In genomic region chr5:38781813-38782212, GRCm38 (mm10) we compare ENCODE assay signal across 9 mouse cellular contexts.
DNase-seq lines count a peak whose midpoint lies in the region; ATAC-seq and TF ChIP-seq lines count a peak whose summit lies in the region.
"Had no signal": no experiment of that assay in that cellular context is flagged by ENCODE, and none has a peak within 500 bp of the region (broad histone marks: within the 10 kb centered on the region; RNA-seq: fewer than 3 reads in every experiment).

No protein-coding gene starts in this region.

- ATAC-seq in forebrain, embryonic 15.5 days (replicated peaks), result peak; percentile 21; the same call in 1 of the 2 replicates
- ATAC-seq in intestine, embryonic 14.5 days (replicated peaks; ENCODE audit: low FRiP score, low TSS enrichment, low read depth), result no peak; the same call in 1 of the 2 replicates

- H3K4me1 ChIP-seq in heart, adult 2 months (ENCODE audit: control insufficient read depth, insufficient read depth, low read length), result no peaks in the 10 kb centered on the region
- 0 out of 2 replicates have a peak, but pooled peaks cover 4% of the 10 kb centered on the region for H3K4me1 ChIP-seq in heart, embryonic 10.5 days
- 0 out of 2 replicates have a peak, but pooled peaks cover 5% of the 10 kb centered on the region for H3K4me1 ChIP-seq in forebrain, embryonic 15.5 days
- no peaks in the 10 kb centered on the region; the same call in 1 of the 2 replicates for H3K4me1 ChIP-seq in intestine, embryonic 14.5 days (replicated peaks; ENCODE audit: control insufficient read depth, insufficient read depth, low read length)

- H3K9ac ChIP-seq in heart, adult 2 months (ENCODE audit: low read depth, low read length), result no peak overlapping the region
- no peak overlapping the region for H3K9ac ChIP-seq in forebrain, embryonic 15.5 days (replicated peaks)
- H3K9ac ChIP-seq in intestine, embryonic 14.5 days (ENCODE audit: low read length), result no peak overlapping the region
- H3K9ac ChIP-seq: midbrain, embryonic 12.5 days had no signal

- H3K4me2 ChIP-seq in forebrain, embryonic 15.5 days (replicated peaks), result no peak overlapping the region
- H3K4me2 ChIP-seq in intestine, embryonic 14.5 days (ENCODE audit: low read length), result no peak overlapping the region
- H3K4me2 ChIP-seq: midbrain, embryonic 12.5 days had no signal

- 29% methylated on average over 4 of the region's 4 CpGs for WGBS in heart, adult 2 months
- WGBS in heart, embryonic 10.5 days, result 43% methylated on average over 4 of the region's 4 CpGs
- 40% methylated on average over 4 of the region's 4 CpGs for WGBS in forebrain, embryonic 15.5 days
- WGBS in intestine, embryonic 14.5 days, result 22% methylated on average over 4 of the region's 4 CpGs

- TF ChIP-seq POLR2A in heart, adult 2 months (IDR thresholded peaks at IDR 0.05; ENCODE audit: insufficient read depth, low read depth, low read length), result no peak

- peak; percentile 52 to 78 for DNase-seq in heart, adult 2 months
- no peak for DNase-seq in heart, embryonic 10.5 days (ENCODE audit: low spot score)
- DNase-seq in c-Kit-negative CD71-positive TER-119-positive erythroid progenitor cells, embryonic 14.5 days (ENCODE audit: low read depth, low spot score), result peak; percentile 24
- peak; percentile 92 for DNase-seq in intestine, embryonic 14.5 days (ENCODE audit: low spot score)
- DNase-seq in left cerebral cortex, postnatal 10 days (ENCODE audit: extremely low spot score in 1 of 2, low spot score in 2 of 2), result peak; percentile 72 to 78
- peak; percentile 42 to 44 for DNase-seq in natural killer cell, adult 2 months (ENCODE audit: low spot score in 2 of 2)
- DNase-seq in splenic B cell, adult 2 months (ENCODE audit: low read depth, low spot score), result peak; percentile 77

- no peaks in the 10 kb centered on the region for H3K36me3 ChIP-seq in heart, adult 2 months (ENCODE audit: control insufficient read depth, insufficient read depth, low read length)
- H3K36me3 ChIP-seq in heart, embryonic 10.5 days, result no peaks in the 10 kb centered on the region
- no peaks in the 10 kb centered on the region for H3K36me3 ChIP-seq in forebrain, embryonic 15.5 days
- H3K36me3 ChIP-seq in intestine, embryonic 14.5 days (ENCODE audit: control insufficient read depth, insufficient read depth, low read length), result no peaks in the 10 kb centered on the region
- no peaks in the 10 kb centered on the region for H3K36me3 ChIP-seq in splenic B cell, adult 2 months (ENCODE audit: control insufficient read depth, insufficient read depth, low read length, poor library complexity, severe bottlenecking)
- H3K36me3 ChIP-seq: midbrain, embryonic 12.5 days had no signal

- H3K27ac ChIP-seq in heart, adult 2 months, result no peak overlapping the region
- no peak overlapping the region for H3K27ac ChIP-seq in heart, embryonic 10.5 days
- no peak overlapping the region for H3K27ac ChIP-seq in forebrain, embryonic 15.5 days (replicated peaks)
- H3K27ac ChIP-seq in intestine, embryonic 14.5 days (ENCODE audit: low read depth), result no peak overlapping the region
- H3K27ac ChIP-seq: midbrain, embryonic 12.5 days had no signal

- H3K4me3 ChIP-seq in heart, adult 2 months, result no peak overlapping the region
- no peak overlapping the region for H3K4me3 ChIP-seq in heart, embryonic 10.5 days
- no peak overlapping the region for H3K4me3 ChIP-seq in forebrain, embryonic 15.5 days
- H3K4me3 ChIP-seq in intestine, embryonic 14.5 days (ENCODE audit: low read depth, low read length), result no peak overlapping the region
- H3K4me3 ChIP-seq: midbrain, embryonic 12.5 days had no signal

- no peaks in the 10 kb centered on the region for H3K27me3 ChIP-seq in heart, adult 2 months (ENCODE audit: control insufficient read depth, insufficient read depth, low read length)
- 0 out of 2 replicates have a peak, but pooled peaks cover 5% of the 10 kb centered on the region for H3K27me3 ChIP-seq in heart, embryonic 10.5 days (ENCODE audit: insufficient read depth, poor library complexity, severe bottlenecking)
- H3K27me3 ChIP-seq in forebrain, embryonic 15.5 days, result no peaks in the 10 kb centered on the region
- no peaks in the 10 kb centered on the region for H3K27me3 ChIP-seq in intestine, embryonic 14.5 days (replicated peaks; ENCODE audit: control insufficient read depth, insufficient read depth, low read length)
- no peaks in the 10 kb centered on the region for H3K27me3 ChIP-seq in splenic B cell, adult 2 months (ENCODE audit: control insufficient read depth, insufficient read depth, low read length, poor library complexity, severe bottlenecking)

- H3K79me2 ChIP-seq in heart, adult 2 months (replicated peaks; ENCODE audit: control insufficient read depth, insufficient read depth, low read length), result no peaks in the 10 kb centered on the region

- intact Hi-C loops in heart, adult 2 months (cut with DNase I), result loop anchor here (2.0 to 5.0 kb wide), 2 partner anchors 857 to 1180 kb away; no protein-coding TSS in a partner anchor
- intact Hi-C loops in left cerebral cortex, postnatal 10 days (cut with DNase I), result loop anchor here (5.0 to 10.0 kb wide), 2 partner anchors 860 to 1183 kb away; no protein-coding TSS in a partner anchor

- no peaks in the 10 kb centered on the region for H3K9me3 ChIP-seq in heart, embryonic 10.5 days
- H3K9me3 ChIP-seq in forebrain, embryonic 15.5 days, result no peaks in the 10 kb centered on the region
- H3K9me3 ChIP-seq in intestine, embryonic 14.5 days (ENCODE audit: control insufficient read depth, low read length), result no peaks in the 10 kb centered on the region
- H3K9me3 ChIP-seq: midbrain, embryonic 12.5 days had no signal

- TF ChIP-seq EP300 in heart, adult 2 months (IDR thresholded peaks at IDR 0.05; ENCODE audit: insufficient read depth, low read depth, low read length), result no peak

- peak; percentile 98 for TF ChIP-seq CTCF in heart, adult 2 months (IDR thresholded peaks at IDR 0.05)
